Mouse (Mus musculus) small intestine, adult 2 months (tissue): ENCODE results near the gene Zfp568.

Experiments
- CTCF ChIP-seq: fragments of 200-500 bp; IDR thresholded peaks from 2 replicates; pipeline ENCODE4 v1.5.1; 2012; ENCODE audit warnings: low read depth, mild to moderate bottlenecking, control low read depth, inconsistent platforms, low read length, moderate library complexity, mixed read lengths; ENCODE audit not compliant: insufficient replicate concordance, insufficient read length; ENCODE audit errors: extremely low read depth
- POLR2A ChIP-seq: fragments of 200-500 bp; IDR thresholded peaks from 2 replicates; pipeline ENCODE4 v1.6.1; 2012; ENCODE audit warnings: low read depth, mild to moderate bottlenecking, control low read depth, inconsistent platforms, low read length, moderate library complexity

DNA sequence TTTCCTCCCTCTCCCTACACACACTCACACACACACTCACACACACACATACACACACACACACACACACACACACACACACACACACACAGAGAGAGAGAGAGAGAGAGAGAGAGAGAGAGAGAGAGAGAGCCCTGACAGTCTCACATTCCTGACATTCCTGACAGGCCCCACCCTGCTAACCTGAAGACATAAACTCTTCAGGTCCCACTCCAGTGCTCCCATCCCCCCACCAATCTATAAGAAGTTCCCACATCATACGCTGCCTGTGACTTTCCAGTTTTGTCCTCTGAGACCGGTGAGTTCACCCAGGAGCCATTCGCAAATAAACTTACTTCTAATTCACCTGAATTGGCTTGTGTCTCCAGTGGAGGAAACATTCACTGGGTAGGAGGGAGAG, 1.9 kb upstream of the Zfp568 start:
- TF ChIP-seq CTCF: no peak
- no peak for TF ChIP-seq POLR2A
